Mouse (Mus musculus) gastrocnemius, postnatal 4 days (tissue): Measurements from ENCODE around the gene Hes6. TPM values are rescaled to one million over a fixed set of nuclear protein-coding genes. Genes with fewer than 3 reads are reported as not detected.

ENCODE experiments used
- total RNA-seq, 2 experiments: library from RNA; stranded (reverse); gene quantifications; 2 replicates each; pipeline ENCODE4 v1.2.3; 2021

Hes6 gene
- total RNA-seq, 2 experiments from 2014 or later: 31.2 to 37.4 TPM

Other genes with a start within 250 kb of the Hes6 start
- gene Ramp1, start 234.2 kb downstream of the Hes6 start, total RNA-seq: 10 to 100 TPM; 66.3 to 66.6 TPM
- gene Ube2f, start 163.7 kb downstream of the Hes6 start, total RNA-seq: 10 to 100 TPM; 52.5 to 55.5 TPM
- gene Scly, start 115.7 kb downstream of the Hes6 start, total RNA-seq: 10 to 100 TPM; 10.9 to 11.5 TPM
- under 1 TPM; 0.29 to 0.37 TPM for gene Espnl, start 92.0 kb downstream of the Hes6 start, total RNA-seq
- 10 to 100 TPM; 68.6 to 73.2 TPM for gene Klhl30, start 63.0 kb downstream of the Hes6 start, total RNA-seq
- gene Erfe, start 47.6 kb downstream of the Hes6 start, total RNA-seq: 1 to 10 TPM in 1 of 2 experiments, under 1 TPM in 1; 0.88 to 2.2 TPM
- 10 to 100 TPM; 65.7 to 71.3 TPM for gene Ilkap, start 15.2 kb downstream of the Hes6 start, total RNA-seq
- gene Per2, start 45.3 kb upstream of the Hes6 start, total RNA-seq: 1 to 10 TPM; 7.2 to 8.6 TPM
- 1 to 10 TPM; 4.4 to 4.5 TPM for gene Traf3ip1, start 80.6 kb upstream of the Hes6 start, total RNA-seq
- gene Asb1, start 126.5 kb upstream of the Hes6 start, total RNA-seq: 10 to 100 TPM; 14.2 to 18.1 TPM